Mouse (Mus musculus): ENCODE data around the gene Olfr56. TPM values are rescaled to one million over a fixed set of nuclear protein-coding genes. Genes with fewer than 3 reads are reported as not detected.
"Not testable (repeated sequence)": the region's sequence is repeated elsewhere in the genome, so short reads cannot be mapped to it uniquely, and the experiment has no call there.

The Olfr56 gene
- polyA plus RNA-seq, 1 experiment from 2014 or later: not detected

DNA sequence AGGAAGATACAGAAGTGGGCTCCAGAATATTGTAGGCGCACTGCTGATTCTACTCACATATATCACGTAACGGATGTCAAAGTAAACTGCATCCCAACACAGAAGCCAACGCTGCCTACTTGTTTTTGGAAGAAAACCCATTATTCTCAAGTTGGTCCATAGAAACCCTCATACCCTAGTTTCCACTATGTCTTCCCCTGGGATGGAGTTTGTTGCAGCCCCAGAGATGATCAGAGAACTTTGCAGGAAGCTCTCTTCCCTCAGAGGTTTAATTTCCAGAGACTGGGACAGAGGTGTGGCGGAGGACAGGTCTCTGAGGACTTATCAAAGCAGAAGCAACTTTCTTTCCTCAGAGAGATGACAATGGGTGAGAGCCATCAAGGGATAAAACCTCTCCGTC lies 163.3 kb downstream of the Olfr56 start, which contains the start of gene Olfr1395:
Gene Olfr1395, plus strand, starts transcription at position 301 of the 400 bp plus-strand sequence.
- ATAC-seq (ENCODE audit: insufficient number of reproducible peaks, insufficient read depth, low FRiP score, low TSS enrichment): no peak
- H3K4me3 ChIP-seq: no peak within 1 kb of the TSS
- no peak within 1 kb of the TSS for H3K27ac ChIP-seq
- 90% methylated on average over 6 of the region's 6 CpGs for WGBS
- no peaks in the 10 kb centered on the region for H3K4me1 ChIP-seq
- H3K36me3 ChIP-seq: no peaks in the 10 kb centered on the region
- no peaks in the 10 kb centered on the region for H3K9me3 ChIP-seq
- H3K9ac ChIP-seq: no peak within 1 kb of the TSS
- H3K4me2 ChIP-seq (replicated peaks): no peak within 1 kb of the TSS
- no peaks in the 10 kb centered on the region for H3K27me3 ChIP-seq

DNA sequence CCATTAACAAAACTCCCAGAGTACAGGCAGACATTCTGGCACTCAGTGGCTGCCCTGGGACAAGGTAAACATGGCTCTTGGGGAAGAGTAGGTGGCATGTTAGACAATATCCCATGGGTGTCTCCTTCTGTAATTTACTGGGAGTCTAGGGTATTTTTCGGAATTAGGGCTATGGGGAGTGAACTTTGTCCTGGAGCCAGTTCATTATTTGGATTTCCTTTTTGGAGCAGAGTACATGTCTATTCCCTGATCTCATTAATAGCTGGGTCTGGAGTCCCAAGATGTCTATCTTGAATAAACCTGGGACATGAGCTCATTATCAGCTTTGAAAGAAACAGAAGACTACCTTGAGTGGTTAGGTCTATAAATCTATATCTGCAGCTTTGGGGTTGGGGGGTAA lies 175.4 kb downstream of the Olfr56 start, which contains the start of gene Olfr1394:
Gene Olfr1394, plus strand, starts transcription at position 301 of the 400 bp plus-strand sequence.
- Histone ChIP-seq H3K27me3 (no peaks in the 10 kb centered on the region), H3K9ac (no peak within 1 kb of the TSS), H3K4me2 (replicated peaks) (no peak within 1 kb of the TSS), H3K36me3 (no peaks in the 10 kb centered on the region), H3K4me3 (no peak within 1 kb of the TSS), H3K4me1 (no peaks in the 10 kb centered on the region), H3K9me3 (no peaks in the 10 kb centered on the region), H3K27ac (no peak within 1 kb of the TSS)
- 83% methylated on average over 1 of the region's 1 CpGs for WGBS
- ATAC-seq (ENCODE audit: insufficient number of reproducible peaks, insufficient read depth, low FRiP score, low TSS enrichment): no peak

DNA sequence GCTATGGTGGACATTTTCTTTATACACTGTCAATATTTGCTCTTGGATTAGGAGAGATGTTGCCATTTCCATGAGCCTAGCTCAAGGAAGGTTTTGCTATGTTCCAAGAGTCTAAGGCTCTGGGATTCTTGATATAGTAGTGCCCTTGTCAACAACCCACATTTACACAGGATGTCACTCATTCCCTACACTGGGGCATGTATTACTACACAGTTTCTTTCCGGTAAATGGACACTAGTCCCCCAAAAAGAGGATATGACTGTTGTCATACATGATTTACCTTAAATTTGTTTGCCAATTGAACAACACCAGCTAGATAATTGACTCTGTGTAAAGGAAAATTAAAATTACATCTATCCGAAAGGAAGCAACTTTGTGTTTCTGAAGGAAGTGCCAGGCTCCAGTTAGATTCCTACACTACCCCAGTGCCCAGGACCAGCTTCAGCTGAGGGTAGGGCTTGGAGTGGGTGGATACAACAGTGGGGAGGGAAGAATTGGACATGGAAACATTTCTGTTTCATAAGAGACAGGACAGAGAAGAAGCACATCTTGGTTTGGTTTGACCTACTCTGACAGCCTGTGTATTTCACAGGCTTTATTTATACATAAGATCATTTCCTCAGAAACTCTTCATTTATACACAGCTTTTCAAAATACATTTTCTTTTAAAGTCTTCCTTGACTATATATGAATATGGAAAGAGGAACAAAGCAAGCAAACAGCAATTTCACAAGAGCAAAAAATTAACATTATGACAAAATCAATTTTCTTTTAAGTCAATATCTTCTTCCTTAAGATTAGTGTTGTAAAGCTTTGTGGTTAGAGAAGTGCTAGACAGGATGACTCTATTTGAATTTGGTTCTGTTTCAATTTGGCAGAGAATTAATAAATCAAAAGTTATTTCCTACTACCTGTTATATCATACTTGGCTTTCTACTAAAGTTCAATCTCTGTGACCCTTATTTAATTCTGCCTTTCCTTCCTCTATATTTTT lies 178.4 kb downstream of the Olfr56 start:
- H3K4me3 ChIP-seq: no peak overlapping the region
- H3K4me2 ChIP-seq (replicated peaks): no peak overlapping the region
- no peaks in the 10 kb centered on the region for H3K36me3 ChIP-seq
- 89% methylated on average over 2 of the region's 2 CpGs for WGBS
- H3K4me1 ChIP-seq: no peaks in the 10 kb centered on the region
- no peak overlapping the region for H3K9ac ChIP-seq
- no peaks in the 10 kb centered on the region for H3K9me3 ChIP-seq
- no peaks in the 10 kb centered on the region for H3K27me3 ChIP-seq
- ATAC-seq (ENCODE audit: insufficient number of reproducible peaks, insufficient read depth, low FRiP score, low TSS enrichment): no peak
- no peak overlapping the region for H3K27ac ChIP-seq

DNA sequence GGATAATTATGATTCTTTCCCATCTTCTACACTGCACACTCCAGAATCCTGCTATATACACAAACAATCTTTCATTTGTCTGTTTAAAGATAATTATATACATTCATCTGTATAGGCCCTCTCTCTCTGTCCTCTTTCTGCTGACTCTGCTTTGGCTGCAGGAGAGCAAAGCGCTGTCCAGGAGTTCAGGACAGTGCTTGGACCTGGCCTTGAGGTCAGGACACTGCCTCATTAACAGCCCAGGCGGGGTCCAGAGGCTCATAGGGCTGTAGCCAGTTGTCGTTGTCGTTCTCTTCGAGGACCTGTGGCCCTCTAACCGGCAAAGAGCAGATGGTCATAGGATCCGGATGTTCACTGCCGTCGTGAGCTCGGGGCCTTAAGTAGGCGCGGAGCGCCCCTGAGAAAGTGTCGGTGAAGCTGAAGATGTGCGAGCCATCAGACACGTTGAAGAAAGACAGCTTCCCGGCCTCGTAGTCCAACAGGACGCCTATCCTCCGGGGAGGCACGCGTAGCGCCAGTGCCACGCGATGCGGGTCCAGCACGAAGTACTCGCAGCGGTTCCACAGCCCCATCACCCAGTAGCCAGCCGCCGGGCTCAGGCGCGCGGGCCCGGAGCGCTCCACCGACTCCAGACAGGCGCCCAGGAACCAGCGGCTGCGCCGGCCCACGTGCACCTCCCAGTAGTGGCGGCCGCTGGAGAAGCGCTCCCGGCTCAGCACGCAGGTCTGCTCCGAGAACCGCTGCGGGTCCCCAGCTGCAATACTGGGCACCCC lies 190.3 kb downstream of the Olfr56 start:
- H3K9ac ChIP-seq: peak overlapping the region; percentile 28; the same call in 1 of the 2 replicates
- H3K27me3 ChIP-seq: peaks cover 23% of the 10 kb centered on the region
- H3K4me3 ChIP-seq: peak overlapping the region; percentile 32
- H3K27ac ChIP-seq: no peak overlapping the region
- no peaks in the 10 kb centered on the region for H3K36me3 ChIP-seq
- no peak for ATAC-seq (ENCODE audit: insufficient number of reproducible peaks, insufficient read depth, low FRiP score, low TSS enrichment)
- H3K4me2 ChIP-seq (replicated peaks): peak overlapping the region; percentile 67
- peaks cover 7% of the 10 kb centered on the region; the same call in 1 of the 2 replicates for H3K4me1 ChIP-seq
- H3K9me3 ChIP-seq: peaks cover 3% of the 10 kb centered on the region; the same call in 1 of the 2 replicates
- 4% methylated on average over 50 of the region's 50 CpGs for WGBS

DNA sequence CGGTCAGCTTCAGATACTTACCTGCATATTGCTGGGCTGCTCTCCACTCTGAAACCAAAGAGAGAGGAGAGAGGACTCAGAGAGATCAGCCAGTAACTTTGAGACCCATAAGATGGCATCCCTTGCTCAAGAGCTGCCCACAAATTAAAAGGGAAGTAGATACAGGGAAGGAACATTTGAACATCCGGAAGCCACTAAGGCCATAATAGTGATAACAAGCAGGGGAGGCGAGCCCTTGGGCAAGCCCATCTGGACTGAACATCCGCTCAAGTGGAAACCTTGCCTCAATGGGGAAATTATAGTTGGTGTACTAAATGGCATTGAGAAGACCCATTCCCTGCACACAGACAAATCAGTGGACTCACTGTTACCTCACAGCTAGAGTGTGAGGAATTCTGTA lies 191.9 kb downstream of the Olfr56 start:
- H3K4me3 ChIP-seq: no peak overlapping the region
- WGBS: 91% methylated on average over 4 of the region's 4 CpGs
- peaks cover 3% of the 10 kb centered on the region; the same call in 1 of the 2 replicates for H3K9me3 ChIP-seq
- H3K36me3 ChIP-seq: no peaks in the 10 kb centered on the region
- no peak for ATAC-seq (ENCODE audit: insufficient number of reproducible peaks, insufficient read depth, low FRiP score, low TSS enrichment)
- H3K27me3 ChIP-seq: peaks cover 23% of the 10 kb centered on the region
- no peak overlapping the region for H3K9ac ChIP-seq
- no peak overlapping the region for H3K4me2 ChIP-seq (replicated peaks)
- peaks cover 7% of the 10 kb centered on the region; the same call in 1 of the 2 replicates for H3K4me1 ChIP-seq
- no peak overlapping the region for H3K27ac ChIP-seq

DNA sequence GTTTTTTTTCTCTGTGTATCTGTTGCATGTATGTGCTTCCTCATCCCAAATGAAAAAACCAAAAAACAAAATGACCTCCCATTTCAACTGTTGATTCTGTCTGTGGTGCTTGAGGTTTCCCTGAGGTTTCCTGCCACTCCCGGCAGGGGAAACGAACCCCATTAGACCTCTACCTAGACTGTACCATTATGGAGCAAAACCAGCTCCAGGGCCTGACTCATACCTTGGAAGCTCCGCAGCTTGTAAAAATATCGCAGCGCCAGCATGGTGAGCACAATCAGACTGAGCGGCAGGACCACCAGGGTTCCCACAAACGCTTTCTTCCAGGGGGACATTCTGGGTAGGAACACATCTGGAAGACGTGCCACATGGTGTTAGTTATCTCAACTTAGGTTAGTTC lies 196.7 kb downstream of the Olfr56 start:
- H3K36me3 ChIP-seq: no peaks in the 10 kb centered on the region
- H3K4me3 ChIP-seq: no peak overlapping the region
- no peak for ATAC-seq (ENCODE audit: insufficient number of reproducible peaks, insufficient read depth, low FRiP score, low TSS enrichment)
- H3K4me2 ChIP-seq (replicated peaks): no peak overlapping the region
- H3K4me1 ChIP-seq: no peaks in the 10 kb centered on the region
- H3K9me3 ChIP-seq: no peaks in the 10 kb centered on the region
- H3K27me3 ChIP-seq: peaks cover 2% of the 10 kb centered on the region; the same call in 1 of the 2 replicates
- H3K9ac ChIP-seq: no peak overlapping the region
- 87% methylated on average over 8 of the region's 8 CpGs for WGBS
- no peak overlapping the region for H3K27ac ChIP-seq

DNA sequence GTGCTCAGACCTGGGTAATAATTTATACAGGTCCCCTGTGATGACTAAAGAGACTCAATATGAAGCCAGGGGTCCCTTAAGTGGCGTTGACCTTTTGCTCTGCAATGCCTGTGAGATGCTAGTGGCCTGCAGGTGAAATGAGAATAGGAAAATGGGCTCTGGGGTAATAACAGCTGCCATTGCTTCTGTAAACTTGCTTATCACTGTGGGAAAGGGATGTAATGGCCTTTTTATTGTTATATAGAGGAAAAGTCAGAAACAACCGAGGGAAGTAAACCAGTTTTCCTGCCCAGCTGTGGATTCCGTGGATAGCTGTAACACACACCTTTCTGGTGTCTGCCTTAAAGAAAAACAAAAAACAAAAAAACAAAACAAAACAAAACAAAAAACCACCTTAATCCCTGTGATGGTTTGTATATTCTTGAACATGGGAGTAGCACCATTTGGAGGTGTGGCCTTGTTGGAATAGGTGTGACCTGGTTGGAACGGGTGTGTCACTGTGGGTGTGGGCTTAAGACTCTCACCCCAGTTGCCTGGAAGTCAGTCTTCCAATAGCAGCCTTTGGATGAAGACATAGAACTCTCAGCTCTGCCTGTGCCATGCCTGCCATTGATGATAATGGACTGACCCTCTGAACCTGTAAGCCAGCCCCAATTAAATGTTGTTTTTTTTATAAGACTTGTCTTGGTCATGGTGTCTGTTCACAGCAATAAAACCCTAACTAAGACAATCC lies 197.5 kb downstream of the Olfr56 start:
- H3K4me1 ChIP-seq; H3K27ac ChIP-seq; H3K4me3 ChIP-seq; H3K27me3 ChIP-seq; H3K36me3 ChIP-seq; H3K9me3 ChIP-seq; H3K4me2 ChIP-seq (replicated peaks); H3K9ac ChIP-seq; ATAC-seq (ENCODE audit: insufficient number of reproducible peaks, insufficient read depth, low FRiP score, low TSS enrichment): not testable (repeated sequence)
- WGBS: 82% methylated on average over 4 of the region's 4 CpGs

DNA sequence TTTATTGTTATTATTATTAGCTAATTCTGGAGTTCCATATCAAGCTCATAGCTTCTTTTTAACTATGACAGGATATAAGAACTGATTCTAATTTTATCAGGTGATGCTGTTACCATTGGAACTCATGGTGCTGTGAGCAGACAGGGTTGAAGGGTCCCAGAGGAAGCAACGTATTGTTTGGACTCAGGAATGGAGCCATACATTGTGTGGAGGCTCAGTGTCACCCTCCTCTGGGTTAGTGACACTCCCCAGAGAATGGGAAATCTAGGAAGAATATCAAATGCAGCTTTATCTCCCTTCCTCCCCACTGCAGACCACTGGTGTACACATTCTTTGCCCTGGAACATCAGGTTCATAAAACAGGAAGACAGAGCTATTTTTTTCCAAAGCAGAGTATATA lies 204.5 kb downstream of the Olfr56 start:
- no peaks in the 10 kb centered on the region for H3K9me3 ChIP-seq
- H3K4me3 ChIP-seq: no peak overlapping the region
- H3K4me2 ChIP-seq (replicated peaks): no peak overlapping the region
- WGBS: 63% methylated on average over 1 of the region's 1 CpGs
- no peak overlapping the region for H3K27ac ChIP-seq
- no peak overlapping the region for H3K9ac ChIP-seq
- no peaks in the 10 kb centered on the region for H3K36me3 ChIP-seq
- H3K4me1 ChIP-seq: no peaks in the 10 kb centered on the region
- no peak for ATAC-seq (ENCODE audit: insufficient number of reproducible peaks, insufficient read depth, low FRiP score, low TSS enrichment)
- H3K27me3 ChIP-seq: no peaks in the 10 kb centered on the region

Other genes with a start within 250 kb of the Olfr56 start
- 660 and 665 TPM in 2 replicates for gene Rack1, start 178.6 kb upstream of the Olfr56 start, polyA plus RNA-seq (2016; fragmentation: Nextera tagmentation; extraction: Ambion mirVana)
- gene Trim41, start 161.5 kb upstream of the Olfr56 start, polyA plus RNA-seq (2016; fragmentation: Nextera tagmentation; extraction: Ambion mirVana): 6.7 and 7.1 TPM in 2 replicates
- 0.65 and 1.5 TPM in 2 replicates for gene Trim7, start 152.7 kb upstream of the Olfr56 start, polyA plus RNA-seq (2016; fragmentation: Nextera tagmentation; extraction: Ambion mirVana)
- gene Gm12184, start 152.2 kb upstream of the Olfr56 start, polyA plus RNA-seq (2016; fragmentation: Nextera tagmentation; extraction: Ambion mirVana): 6.9 and 7.0 TPM in 2 replicates
- gene Irgm1, start 107.2 kb upstream of the Olfr56 start, polyA plus RNA-seq (2016; fragmentation: Nextera tagmentation; extraction: Ambion mirVana): 3.4 and 3.5 TPM in 2 replicates
- 0.06 TPM in 1 of 2 replicates, not detected in the other for gene Gm5431, start 76.7 kb upstream of the Olfr56 start, polyA plus RNA-seq (2016; fragmentation: Nextera tagmentation; extraction: Ambion mirVana)
- gene Psme2b, start 32.7 kb upstream of the Olfr56 start, polyA plus RNA-seq (2016; fragmentation: Nextera tagmentation; extraction: Ambion mirVana): 2.0 and 2.2 TPM in 2 replicates
- gene 9930111J21Rik1, start 509 bp downstream of the Olfr56 start, polyA plus RNA-seq (2016; fragmentation: Nextera tagmentation; extraction: Ambion mirVana): 0.43 and 0.49 TPM in 2 replicates
- not detected in 2 replicates for gene Gm12185, start 13.3 kb downstream of the Olfr56 start, polyA plus RNA-seq (2016; fragmentation: Nextera tagmentation; extraction: Ambion mirVana)
- gene Tgtp1, start 15.3 kb downstream of the Olfr56 start, polyA plus RNA-seq (2016; fragmentation: Nextera tagmentation; extraction: Ambion mirVana): 0.18 TPM in 1 of 2 replicates, not detected in the other
- 0.10 and 0.19 TPM in 2 replicates for gene 9930111J21Rik2, start 72.4 kb downstream of the Olfr56 start, polyA plus RNA-seq (2016; fragmentation: Nextera tagmentation; extraction: Ambion mirVana)
- gene Tgtp2, start 85.3 kb downstream of the Olfr56 start, polyA plus RNA-seq (2016; fragmentation: Nextera tagmentation; extraction: Ambion mirVana): 0.15 TPM in 1 of 2 replicates, not detected in the other
- gene Ifi47, start 97.7 kb downstream of the Olfr56 start, polyA plus RNA-seq (2016; fragmentation: Nextera tagmentation; extraction: Ambion mirVana): 0.74 and 1.2 TPM in 2 replicates
- gene Olfr1396, start 136.0 kb downstream of the Olfr56 start, polyA plus RNA-seq (2016; fragmentation: Nextera tagmentation; extraction: Ambion mirVana): not detected in 2 replicates
- gene Olfr1395, start 163.4 kb downstream of the Olfr56 start, polyA plus RNA-seq (2016; fragmentation: Nextera tagmentation; extraction: Ambion mirVana): not detected in 2 replicates
- gene Olfr1394, start 175.5 kb downstream of the Olfr56 start, polyA plus RNA-seq (2016; fragmentation: Nextera tagmentation; extraction: Ambion mirVana): not detected in 2 replicates
- 0.35 and 0.99 TPM in 2 replicates for gene Btnl9, start 208.3 kb downstream of the Olfr56 start, polyA plus RNA-seq (2016; fragmentation: Nextera tagmentation; extraction: Ambion mirVana)
- 49.4 and 53.9 TPM in 2 replicates for gene Zfp62, start 224.4 kb downstream of the Olfr56 start, polyA plus RNA-seq (2016; fragmentation: Nextera tagmentation; extraction: Ambion mirVana)